Mouse (Mus musculus): ENCODE results near the gene Gba2.

GRCm38 (mm10) chr4:43580721-43581120 lies 2.0 kb upstream of the Gba2 start:
- no peak for TF ChIP-seq CTCF (IDR thresholded peaks at IDR 0.05; ENCODE audit: borderline replicate concordance, control insufficient read depth, extremely low read depth, insufficient read depth, low read length, poor library complexity)
- TF ChIP-seq POLR2A (IDR thresholded peaks at IDR 0.05; ENCODE audit: control insufficient read depth, extremely low read depth, insufficient read depth, low read length, poor library complexity): no peak

All from thymus, adult 2 months (tissue).